Comparison of ENCODE assay signal across 8 mouse cellular contexts in genomic region chr4:95051311-95051871, GRCm38 (mm10). TPM values are rescaled to one million over a fixed set of nuclear protein-coding genes. Genes with fewer than 3 reads are reported as not detected.
DNase-seq lines count a peak whose midpoint lies in the region; ATAC-seq lines count a peak whose summit lies in the region.

No protein-coding gene starts in this region.

- H3K4me1 ChIP-seq in embryonic facial prominence, embryonic 11.5 days (ENCODE audit: control insufficient read depth, insufficient read depth, low read length), result no peaks in the 10 kb centered on the region
- peaks cover 30% of the 10 kb centered on the region for H3K4me1 ChIP-seq in heart, embryonic 13.5 days
- peaks cover 23% of the 10 kb centered on the region for H3K4me1 ChIP-seq in lung, embryonic 16.5 days (replicated peaks; ENCODE audit: control insufficient read depth, insufficient read depth, low read length)

- peak overlapping the region; percentile 93 for H3K9ac ChIP-seq in embryonic facial prominence, embryonic 11.5 days (replicated peaks; ENCODE audit: low read length)
- peak overlapping the region; percentile 99 for H3K9ac ChIP-seq in heart, embryonic 13.5 days
- peak overlapping the region; percentile 98 for H3K9ac ChIP-seq in lung, embryonic 16.5 days (ENCODE audit: low read length)

- no peaks in the 10 kb centered on the region for H3K36me3 ChIP-seq in embryonic facial prominence, embryonic 11.5 days (replicated peaks; ENCODE audit: control insufficient read depth, insufficient read depth, low read depth, low read length)
- H3K36me3 ChIP-seq in heart, embryonic 13.5 days, result no peaks in the 10 kb centered on the region; the same call in 1 of the 2 replicates
- 0 out of 2 replicates have a peak, but pooled peaks cover 2% of the 10 kb centered on the region for H3K36me3 ChIP-seq in lung, embryonic 16.5 days (ENCODE audit: control insufficient read depth, insufficient read depth, low read length)

- H3K9me3 ChIP-seq in embryonic facial prominence, embryonic 11.5 days (replicated peaks; ENCODE audit: control insufficient read depth, low read length), result no peaks in the 10 kb centered on the region
- no peaks in the 10 kb centered on the region for H3K9me3 ChIP-seq in heart, embryonic 13.5 days
- no peaks in the 10 kb centered on the region for H3K9me3 ChIP-seq in lung, embryonic 16.5 days (ENCODE audit: control insufficient read depth, low read length)

- peak; percentile 49 to 65 for DNase-seq in kidney, adult 8-10 months
- no peak for DNase-seq in kidney, adult 18-20 months
- DNase-seq in embryonic facial prominence, embryonic 11.5 days (ENCODE audit: low spot score), result peak; percentile 67
- DNase-seq in kidney, postnatal 25 days, result peak; percentile 55 to 80
- DNase-seq in ovary, postnatal 14 days (ENCODE audit: low spot score), result peak; percentile 53
- DNase-seq in thymus, postnatal 14 days, result peak; percentile 61

- H3K27me3 ChIP-seq in embryonic facial prominence, embryonic 11.5 days (ENCODE audit: control insufficient read depth, insufficient read depth, low read length), result no peaks in the 10 kb centered on the region
- no peaks in the 10 kb centered on the region for H3K27me3 ChIP-seq in heart, embryonic 13.5 days (replicated peaks)
- H3K27me3 ChIP-seq in lung, embryonic 16.5 days (ENCODE audit: control insufficient read depth, insufficient read depth, low read depth, low read length), result no peaks in the 10 kb centered on the region

- H3K4me2 ChIP-seq in embryonic facial prominence, embryonic 11.5 days (ENCODE audit: low read depth, low read length), result peak overlapping the region; percentile 94
- H3K4me2 ChIP-seq in heart, embryonic 13.5 days, result peak overlapping the region; percentile 90
- H3K4me2 ChIP-seq in lung, embryonic 16.5 days (ENCODE audit: low read depth, low read length), result peak overlapping the region; percentile 89

- peak overlapping the region; percentile 96 for H3K27ac ChIP-seq in embryonic facial prominence, embryonic 11.5 days (replicated peaks; ENCODE audit: low read depth, low read length)
- peak overlapping the region; percentile 100 for H3K27ac ChIP-seq in heart, embryonic 13.5 days (replicated peaks)
- H3K27ac ChIP-seq in lung, embryonic 16.5 days (ENCODE audit: low read length), result peak overlapping the region; percentile 100

- no peak for ATAC-seq in embryonic facial prominence, embryonic 11.5 days (replicated peaks; ENCODE audit: insufficient number of reproducible peaks, low FRiP score, low TSS enrichment, low read depth)
- no peak for ATAC-seq in heart, embryonic 13.5 days (ENCODE audit: extremely low read depth, insufficient number of reproducible peaks, low FRiP score, low TSS enrichment)
- no peak for ATAC-seq in lung, embryonic 16.5 days (ENCODE audit: low read depth)

- peak overlapping the region; percentile 74 for H3K4me3 ChIP-seq in embryonic facial prominence, embryonic 11.5 days (ENCODE audit: low read depth, low read length)
- H3K4me3 ChIP-seq in heart, embryonic 13.5 days, result peak overlapping the region; percentile 78
- peak overlapping the region; percentile 87 for H3K4me3 ChIP-seq in lung, embryonic 16.5 days (ENCODE audit: low read length)

- WGBS in embryonic facial prominence, embryonic 11.5 days, result under 1% methylated on average over 53 of the region's 54 CpGs
- WGBS in heart, embryonic 13.5 days, result under 1% methylated on average over 54 of the region's 54 CpGs
- WGBS in lung, embryonic 16.5 days, result under 1% methylated on average over 54 of the region's 54 CpGs

RNA-seq across cellular contexts. Expression of gene Jun, which starts 0.6 kb away (rescaled TPM):
- 32.9 and 35.4 TPM in 2 replicates for polyA plus RNA-seq in embryonic facial prominence, embryonic 11.5 days (2014; fragmentation: Nextera tagmentation; extraction: Ambion mirVana)
- 67.7 and 72.3 TPM in 2 replicates for polyA plus RNA-seq in heart, embryonic 13.5 days (2015; fragmentation: Nextera tagmentation; extraction: Ambion mirVana)
- polyA plus RNA-seq in lung, embryonic 16.5 days (2015; fragmentation: Nextera tagmentation; extraction: Ambion mirVana), result 110 and 119 TPM in 2 replicates
